Mouse (Mus musculus): Measurements from ENCODE around the gene Cd209d. TPM values are rescaled to one million over a fixed set of nuclear protein-coding genes. Genes with fewer than 3 reads are reported as not detected.
"Not testable (repeated sequence)": the region's sequence is repeated elsewhere in the genome, so short reads cannot be mapped to it uniquely, and the experiment has no call there.

Cd209d gene
- polyA plus RNA-seq (2015; fragmentation: Nextera tagmentation; extraction: Ambion mirVana), result not detected in 2 replicates

GRCm38 (mm10) chr8:3878455-3878854, at the start of gene Cd209d:
TSS of gene Cd209d (minus strand) at chr8:3878555.
- H3K9ac ChIP-seq, result no peak within 1 kb of the TSS
- H3K4me1 ChIP-seq, result no peaks in the 10 kb centered on the region
- H3K4me2 ChIP-seq, result no peak within 1 kb of the TSS
- peaks cover 3% of the 10 kb centered on the region; the same call in 1 of the 2 replicates for H3K9me3 ChIP-seq
- H3K27ac ChIP-seq, result no peak within 1 kb of the TSS
- ATAC-seq (replicated peaks), result no peak
- H3K27me3 ChIP-seq (replicated peaks), result no peaks in the 10 kb centered on the region
- no peaks in the 10 kb centered on the region for H3K36me3 ChIP-seq (replicated peaks)
- WGBS, result 76% methylated on average over 4 of the region's 4 CpGs
- H3K4me3 ChIP-seq, result no peak within 1 kb of the TSS

- H3K4me2 ChIP-seq, result no peak within 1 kb of the TSS
- no peak within 1 kb of the TSS for H3K4me3 ChIP-seq
- H3K9ac ChIP-seq, result no peak within 1 kb of the TSS
- 89% methylated on average over 3 of the region's 3 CpGs for WGBS
- ATAC-seq (replicated peaks), result no peak
- no peaks in the 10 kb centered on the region for H3K27me3 ChIP-seq (replicated peaks)
- peaks cover 13% of the 10 kb centered on the region for H3K9me3 ChIP-seq
- H3K4me1 ChIP-seq, result no peaks in the 10 kb centered on the region
- no peaks in the 10 kb centered on the region for H3K36me3 ChIP-seq (replicated peaks)
- no peak within 1 kb of the TSS for H3K27ac ChIP-seq
Measured at GRCm38 (mm10) chr8:3926744-3927143, 48.4 kb upstream of the Cd209d start, which contains the start of gene Cd209b. TSS of gene Cd209b (minus strand) at chr8:3926844.

- Histone ChIP-seq H3K27ac (no peak overlapping the region), H3K4me3 (no peak overlapping the region), H3K9ac (no peak overlapping the region), H3K36me3 (replicated peaks) (no peaks in the 10 kb centered on the region), H3K4me2 (no peak overlapping the region), H3K9me3 (peaks cover 5% of the 10 kb centered on the region; the same call in 1 of the 2 replicates), H3K27me3 (replicated peaks) (no peaks in the 10 kb centered on the region), H3K4me1 (no peaks in the 10 kb centered on the region)
- 85% methylated on average over 2 of the region's 2 CpGs for WGBS
- ATAC-seq (replicated peaks), result no peak
Measured at GRCm38 (mm10) chr8:3876121-3876520, 2.2 kb downstream of the Cd209d start.

- not testable (repeated sequence) for H3K9ac ChIP-seq; H3K4me2 ChIP-seq; H3K4me3 ChIP-seq; H3K36me3 ChIP-seq (replicated peaks); H3K9me3 ChIP-seq; ATAC-seq (replicated peaks); H3K27ac ChIP-seq; H3K4me1 ChIP-seq; H3K27me3 ChIP-seq (replicated peaks)
Measured at GRCm38 (mm10) chr8:3862736-3863135, 15.6 kb downstream of the Cd209d start.

- Histone ChIP-seq H3K27ac (no peak within 1 kb of the TSS), H3K36me3 (replicated peaks) (no peaks in the 10 kb centered on the region), H3K4me3 (no peak within 1 kb of the TSS), H3K9me3 (peaks cover 18% of the 10 kb centered on the region; the same call in 1 of the 2 replicates), H3K9ac (no peak within 1 kb of the TSS), H3K4me2 (no peak within 1 kb of the TSS), H3K27me3 (replicated peaks) (no peaks in the 10 kb centered on the region), H3K4me1 (no peaks in the 10 kb centered on the region)
- 72% methylated on average over 2 of the region's 2 CpGs for WGBS
- no peak for ATAC-seq (replicated peaks)
Measured at GRCm38 (mm10) chr8:3854209-3854608, 24.1 kb downstream of the Cd209d start, which contains the start of gene Cd209e. TSS of gene Cd209e (minus strand) at chr8:3854309.

Other genes with a start within 250 kb of the Cd209d start
- gene Stxbp2, start 247.6 kb downstream of the Cd209d start, polyA plus RNA-seq (2015; fragmentation: Nextera tagmentation; extraction: Ambion mirVana), result 40.5 and 52.9 TPM in 2 replicates
- 0.37 and 0.57 TPM in 2 replicates for gene Retn, start 222.8 kb downstream of the Cd209d start, polyA plus RNA-seq (2015; fragmentation: Nextera tagmentation; extraction: Ambion mirVana)
- 0.15 and 0.26 TPM in 2 replicates for gene Mcemp1, start 212.8 kb downstream of the Cd209d start, polyA plus RNA-seq (2015; fragmentation: Nextera tagmentation; extraction: Ambion mirVana)
- gene Fcor, start 206.2 kb downstream of the Cd209d start, polyA plus RNA-seq (2015; fragmentation: Nextera tagmentation; extraction: Ambion mirVana), result 18.3 and 19.0 TPM in 2 replicates
- 66.6 and 68.4 TPM in 2 replicates for gene Trappc5, start 202.3 kb downstream of the Cd209d start, polyA plus RNA-seq (2015; fragmentation: Nextera tagmentation; extraction: Ambion mirVana)
- 0.41 and 0.57 TPM in 2 replicates for gene Fcer2a, start 184.4 kb downstream of the Cd209d start, polyA plus RNA-seq (2015; fragmentation: Nextera tagmentation; extraction: Ambion mirVana)
- gene Clec4g, start 157.9 kb downstream of the Cd209d start, polyA plus RNA-seq (2015; fragmentation: Nextera tagmentation; extraction: Ambion mirVana), result not detected in 2 replicates
- gene Cd209a, start 129.6 kb downstream of the Cd209d start, polyA plus RNA-seq (2015; fragmentation: Nextera tagmentation; extraction: Ambion mirVana), result 0.23 TPM in 1 of 2 replicates, not detected in the other
- not detected in 2 replicates for gene Cd209e, start 24.2 kb downstream of the Cd209d start, polyA plus RNA-seq (2015; fragmentation: Nextera tagmentation; extraction: Ambion mirVana)
- gene Cd209b, start 48.3 kb upstream of the Cd209d start, polyA plus RNA-seq (2015; fragmentation: Nextera tagmentation; extraction: Ambion mirVana), result not detected in 2 replicates
- 0.57 and 0.80 TPM in 2 replicates for gene Cd209c, start 76.2 kb upstream of the Cd209d start, polyA plus RNA-seq (2015; fragmentation: Nextera tagmentation; extraction: Ambion mirVana)
- 0.18 and 0.39 TPM in 2 replicates for gene Cd209f, start 227.3 kb upstream of the Cd209d start, polyA plus RNA-seq (2015; fragmentation: Nextera tagmentation; extraction: Ambion mirVana)